In the genomic region with DNA sequence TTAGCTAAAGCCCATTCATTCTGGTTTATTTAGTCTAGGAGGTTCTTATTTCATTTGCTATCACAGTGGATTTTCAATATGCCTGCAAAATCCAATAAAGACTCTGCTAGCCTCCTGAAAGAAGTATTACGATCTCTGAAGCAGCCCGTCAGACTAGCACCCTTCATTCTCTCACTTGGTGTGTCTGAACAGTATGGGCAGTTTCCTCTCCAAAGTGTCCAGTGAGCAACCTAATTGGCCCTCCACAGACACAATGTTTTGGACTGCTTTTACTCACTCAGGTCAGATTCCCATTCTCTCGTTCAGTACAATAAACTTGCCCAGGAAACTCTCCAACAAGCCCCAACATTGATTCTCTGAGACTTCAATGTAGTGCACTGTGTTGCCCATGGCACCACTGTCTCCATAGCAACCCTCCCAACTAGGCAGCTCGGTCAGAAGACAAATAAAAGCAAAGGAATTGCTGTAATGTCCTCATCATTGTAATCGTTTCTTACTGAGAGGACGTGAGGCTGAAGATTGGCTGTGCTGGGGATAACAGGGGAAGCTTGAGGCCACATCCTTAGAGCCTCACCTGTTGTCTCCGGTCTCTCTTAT, we compare ENCODE assay signal across 13 mouse cellular contexts.
DNase-seq lines count a peak whose midpoint lies in the region; ATAC-seq and TF ChIP-seq lines count a peak whose summit lies in the region.
"Had no signal": no experiment of that assay in that cellular context is flagged by ENCODE, and none has a peak within 500 bp of the region (broad histone marks: within the 10 kb centered on the region; RNA-seq: fewer than 3 reads in every experiment).

No protein-coding gene starts in this region.

- H3K4me1 ChIP-seq in lung, embryonic 14.5 days (ENCODE audit: insufficient read depth): peaks cover 7% of the 10 kb centered on the region; the same call in 1 of the 2 replicates
- H3K4me1 ChIP-seq in embryonic facial prominence, embryonic 11.5 days (ENCODE audit: control insufficient read depth, insufficient read depth, low read length): no peaks in the 10 kb centered on the region
- H3K4me1 ChIP-seq in hindbrain, embryonic 16.5 days (ENCODE audit: control insufficient read depth, insufficient read depth, low read depth, low read length): peaks cover 6% of the 10 kb centered on the region

- 53% methylated on average over 7 of the region's 7 CpGs for WGBS in lung, embryonic 14.5 days
- WGBS in embryonic facial prominence, embryonic 11.5 days: 46% methylated on average over 7 of the region's 7 CpGs
- 24% methylated on average over 7 of the region's 7 CpGs for WGBS in hindbrain, embryonic 16.5 days

- no peaks in the 10 kb centered on the region for H3K36me3 ChIP-seq in lung, embryonic 14.5 days (ENCODE audit: insufficient read depth)
- no peaks in the 10 kb centered on the region for H3K36me3 ChIP-seq in embryonic facial prominence, embryonic 11.5 days (replicated peaks; ENCODE audit: control insufficient read depth, insufficient read depth, low read depth, low read length)
- H3K36me3 ChIP-seq in hindbrain, embryonic 16.5 days (ENCODE audit: control insufficient read depth, insufficient read depth, low read length): no peaks in the 10 kb centered on the region

- H3K27me3 ChIP-seq in lung, embryonic 14.5 days (ENCODE audit: insufficient read depth, low read length): no peaks in the 10 kb centered on the region
- H3K27me3 ChIP-seq in embryonic facial prominence, embryonic 11.5 days (ENCODE audit: control insufficient read depth, insufficient read depth, low read length): no peaks in the 10 kb centered on the region
- H3K27me3 ChIP-seq in hindbrain, embryonic 16.5 days (replicated peaks; ENCODE audit: control insufficient read depth, insufficient read depth, low read length): no peaks in the 10 kb centered on the region

- TF ChIP-seq CTCF in lung, embryonic 14.5 days (IDR thresholded peaks at IDR 0.05; ENCODE audit: low read depth): no peak

- H3K27ac ChIP-seq in lung, embryonic 14.5 days (ENCODE audit: low read depth): no peak overlapping the region
- H3K27ac ChIP-seq in embryonic facial prominence, embryonic 11.5 days (replicated peaks; ENCODE audit: low read depth, low read length): no peak overlapping the region
- no peak overlapping the region for H3K27ac ChIP-seq in hindbrain, embryonic 16.5 days (ENCODE audit: low read depth, low read length)
- H3K27ac ChIP-seq: stomach, postnatal 0 days had no signal

- H3K9ac ChIP-seq in lung, embryonic 14.5 days: no peak overlapping the region
- no peak overlapping the region for H3K9ac ChIP-seq in embryonic facial prominence, embryonic 11.5 days (replicated peaks; ENCODE audit: low read length)
- H3K9ac ChIP-seq in hindbrain, embryonic 16.5 days (ENCODE audit: low read depth, low read length): no peak overlapping the region

- H3K4me3 ChIP-seq in lung, embryonic 14.5 days (ENCODE audit: low read depth, low read length): no peak overlapping the region
- H3K4me3 ChIP-seq in embryonic facial prominence, embryonic 11.5 days (ENCODE audit: low read depth, low read length): no peak overlapping the region
- no peak overlapping the region for H3K4me3 ChIP-seq in hindbrain, embryonic 16.5 days (ENCODE audit: low read length)

- no peak overlapping the region for H3K4me2 ChIP-seq in lung, embryonic 14.5 days
- H3K4me2 ChIP-seq in embryonic facial prominence, embryonic 11.5 days (ENCODE audit: low read depth, low read length): no peak overlapping the region
- H3K4me2 ChIP-seq in hindbrain, embryonic 16.5 days (ENCODE audit: low read length): no peak overlapping the region

- DNase-seq in lung, embryonic 14.5 days: no peak
- no peak for DNase-seq in lung, postnatal 4 days
- DNase-seq in embryonic facial prominence, embryonic 11.5 days (ENCODE audit: low spot score): peak; percentile 24
- peak; percentile 66 for DNase-seq in retina, postnatal 1 day
- DNase-seq in kidney, postnatal 36 days: no peak
- no peak for DNase-seq in spleen, adult 12 weeks (ENCODE audit: low spot score)
- no peak for DNase-seq in ovary, adult 18-20 months (ENCODE audit: low spot score)
- DNase-seq: cerebellum, adult 2 months; kidney, adult 18-20 months; left cerebral cortex, postnatal 4 days; lung, postnatal 10 days had no signal

- H3K9me3 ChIP-seq in lung, embryonic 14.5 days (ENCODE audit: low read depth, low read length): no peaks in the 10 kb centered on the region; the same call in 1 of the 2 replicates
- no peaks in the 10 kb centered on the region for H3K9me3 ChIP-seq in embryonic facial prominence, embryonic 11.5 days (replicated peaks; ENCODE audit: control insufficient read depth, low read length)
- peaks cover 3% of the 10 kb centered on the region; the same call in 1 of the 2 replicates for H3K9me3 ChIP-seq in hindbrain, embryonic 16.5 days (ENCODE audit: control insufficient read depth, low read length)

- peak; percentile 60; the same call in 1 of the 2 replicates for ATAC-seq in lung, embryonic 14.5 days (ENCODE audit: insufficient read depth)
- ATAC-seq in embryonic facial prominence, embryonic 11.5 days (replicated peaks; ENCODE audit: insufficient number of reproducible peaks, low FRiP score, low TSS enrichment, low read depth): peak; percentile 39; the same call in 1 of the 2 replicates
- ATAC-seq in hindbrain, embryonic 16.5 days: peak; percentile 88

Comparison
In these comparisons a context has a peak if more than half of its experiments do, and no peak if none do; other contexts are left out.
1. DNase-seq: peak in embryonic facial prominence, embryonic 11.5 days (single experiment) and retina, postnatal 1 day (single experiment); none in lung, embryonic 14.5 days (single experiment), lung, postnatal 4 days (0 of 2), kidney, postnatal 36 days (0 of 2), spleen, adult 12 weeks (single experiment) and ovary, adult 18-20 months (single experiment).
2. Peak in every context shown above with its lines, with median percentiles within 50 percentile points of each other: ATAC-seq.